ENCODE assay signal across 9 mouse cellular contexts in the genomic region with DNA sequence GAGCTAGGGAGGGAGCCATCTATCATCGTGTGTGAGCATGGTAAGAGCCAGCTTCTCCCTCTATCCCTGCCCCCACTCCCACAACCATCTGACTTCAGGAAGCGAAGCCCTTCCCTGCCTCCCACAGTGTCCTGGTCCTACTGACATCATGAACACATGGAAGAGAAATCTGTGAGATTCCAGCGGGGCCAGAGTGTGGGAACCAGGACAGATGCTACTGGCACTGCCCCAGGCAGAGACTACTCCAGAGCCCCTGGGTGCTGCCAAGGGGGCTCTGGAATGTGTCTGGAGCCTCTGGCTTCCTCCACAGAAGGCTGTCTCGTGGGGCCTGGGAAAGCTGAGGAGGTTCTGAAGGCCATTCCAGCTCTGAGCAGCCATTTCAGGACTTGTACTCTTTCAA. TPM values are rescaled to one million over a fixed set of nuclear protein-coding genes. Genes with fewer than 3 reads are reported as not detected.
DNase-seq lines count a peak whose midpoint lies in the region; ATAC-seq and TF ChIP-seq lines count a peak whose summit lies in the region.
"Had no signal": no experiment of that assay in that cellular context is flagged by ENCODE, and none has a peak within 500 bp of the region (broad histone marks: within the 10 kb centered on the region; RNA-seq: fewer than 3 reads in every experiment).

No protein-coding gene starts in this region.

- 0 out of 2 replicates have a peak, but pooled peaks have one; percentile 18 for ATAC-seq in forebrain, postnatal 0 days
- peak; percentile 21; the same call in 1 of the 2 replicates for ATAC-seq in limb, embryonic 15.5 days (ENCODE audit: insufficient number of reproducible peaks, low FRiP score, low TSS enrichment, low read depth)

- 48% methylated on average over 4 of the region's 4 CpGs for whole genome bisulfite sequencing in forebrain, postnatal 0 days
- 56% methylated on average over 4 of the region's 4 CpGs for WGBS in forebrain, embryonic 10.5 days
- 30% methylated on average over 4 of the region's 4 CpGs for WGBS in limb, embryonic 15.5 days

- no peaks in the 10 kb centered on the region for H3K4me1 ChIP-seq in forebrain, postnatal 0 days (ENCODE audit: insufficient read depth)
- peaks cover 21% of the 10 kb centered on the region for H3K4me1 ChIP-seq in forebrain, embryonic 10.5 days
- peaks cover 35% of the 10 kb centered on the region for H3K4me1 ChIP-seq in limb, embryonic 15.5 days

- no peak for TF ChIP-seq CTCF in forebrain, postnatal 0 days (IDR thresholded peaks at IDR 0.05; ENCODE audit: low read depth)

- no peak for DNase-seq in forebrain, postnatal 0 days
- no peak for DNase-seq in forebrain, embryonic 10.5 days (ENCODE audit: extremely low spot score, low spot score)
- DNase-seq in MN1 (ENCODE audit: low spot score): peak; percentile 42
- DNase-seq in heart, adult 18-20 months: peak; percentile 79 to 89
- no peak for DNase-seq in thymus, postnatal 0 days (ENCODE audit: low spot score)
- no peak for DNase-seq in thymus, postnatal 4 days
- DNase-seq in right cerebral cortex, postnatal 14 days: no peak

- H3K9me3 ChIP-seq in forebrain, postnatal 0 days (ENCODE audit: low read length): no peaks in the 10 kb centered on the region
- H3K9me3 ChIP-seq in forebrain, embryonic 10.5 days: no peaks in the 10 kb centered on the region
- no peaks in the 10 kb centered on the region for H3K9me3 ChIP-seq in limb, embryonic 15.5 days

- H3K4me3 ChIP-seq in forebrain, postnatal 0 days (ENCODE audit: low read depth, low read length): no peak overlapping the region
- no peak overlapping the region for H3K4me3 ChIP-seq in forebrain, embryonic 10.5 days
- no peak overlapping the region for H3K4me3 ChIP-seq in limb, embryonic 15.5 days

- H3K36me3 ChIP-seq in forebrain, postnatal 0 days (ENCODE audit: insufficient read depth): no peaks in the 10 kb centered on the region
- H3K36me3 ChIP-seq in forebrain, embryonic 10.5 days (replicated peaks): no peaks in the 10 kb centered on the region
- no peaks in the 10 kb centered on the region for H3K36me3 ChIP-seq in limb, embryonic 15.5 days

- no peak overlapping the region for H3K27ac ChIP-seq in forebrain, postnatal 0 days (ENCODE audit: low read depth, low read length)
- H3K27ac ChIP-seq in forebrain, embryonic 10.5 days: no peak overlapping the region
- peak overlapping the region; percentile 48; the same call in 1 of the 2 replicates for H3K27ac ChIP-seq in limb, embryonic 15.5 days

- no peak overlapping the region for H3K4me2 ChIP-seq in forebrain, postnatal 0 days (ENCODE audit: low read depth)
- no peak overlapping the region for H3K4me2 ChIP-seq in limb, embryonic 15.5 days

- 0 out of 2 replicates have a peak, but pooled peaks cover 3% of the 10 kb centered on the region for H3K27me3 ChIP-seq in forebrain, postnatal 0 days (ENCODE audit: insufficient read depth, low read length)
- peaks cover 39% of the 10 kb centered on the region for H3K27me3 ChIP-seq in forebrain, embryonic 10.5 days (ENCODE audit: poor library complexity, severe bottlenecking)
- H3K27me3 ChIP-seq in limb, embryonic 15.5 days: peaks cover 12% of the 10 kb centered on the region; the same call in 1 of the 2 replicates

- H3K9ac ChIP-seq in forebrain, postnatal 0 days: no peak overlapping the region
- H3K9ac ChIP-seq in limb, embryonic 15.5 days: no peak overlapping the region

RNA-seq across cellular contexts. Expression of a gene that starts 5.6 kb away (rescaled TPM):
- 3.6 and 6.3 TPM in 2 replicates for total RNA-seq in forebrain, postnatal 0 days (2014; rRNA removed)
- 4.2 and 4.6 TPM in 2 replicates for polyA plus RNA-seq in forebrain, postnatal 0 days (2015; fragmentation: Nextera tagmentation; extraction: Ambion mirVana)
- polyA plus RNA-seq in forebrain, embryonic 10.5 days (2016; fragmentation: Nextera tagmentation; extraction: Ambion mirVana): 6.6 and 6.7 TPM in 2 replicates
- total RNA-seq in heart, adult 18-20 months (2021): 10 to 100 TPM in 1 of 2 experiments, 1 to 10 TPM in 1; 8.9 to 11.2 TPM
- polyA plus RNA-seq in limb, embryonic 15.5 days (2015; fragmentation: Nextera tagmentation; extraction: Ambion mirVana): 11.0 and 15.6 TPM in 2 replicates
- polyA plus RNA-seq in thymus, postnatal 0 days (2015; fragmentation: Nextera tagmentation; extraction: Ambion mirVana): 2.3 and 3.7 TPM in 2 replicates

RNA-seq across cellular contexts. Expression of a gene that starts 26.4 kb away (rescaled TPM):
- total RNA-seq in forebrain, postnatal 0 days (2014; rRNA removed): 2.4 and 3.4 TPM in 2 replicates
- 0.26 and 0.33 TPM in 2 replicates for polyA plus RNA-seq in forebrain, postnatal 0 days (2015; fragmentation: Nextera tagmentation; extraction: Ambion mirVana)
- not detected in 2 replicates for polyA plus RNA-seq in forebrain, embryonic 10.5 days (2016; fragmentation: Nextera tagmentation; extraction: Ambion mirVana)
- 10 to 100 TPM; 50.8 to 64.1 TPM for total RNA-seq in heart, adult 18-20 months (2021)
- polyA plus RNA-seq in limb, embryonic 15.5 days (2015; fragmentation: Nextera tagmentation; extraction: Ambion mirVana): 0.14 TPM in 1 of 2 replicates, not detected in the other
- polyA plus RNA-seq in thymus, postnatal 0 days (2015; fragmentation: Nextera tagmentation; extraction: Ambion mirVana): not detected in 2 replicates
- polyA plus RNA-seq: liver, embryonic 16.5 days had no signal

RNA-seq across cellular contexts. Expression of a gene that starts 34.4 kb away (rescaled TPM):
- total RNA-seq in forebrain, postnatal 0 days (2014; rRNA removed): 83.7 and 92.6 TPM in 2 replicates
- 24.8 and 28.2 TPM in 2 replicates for polyA plus RNA-seq in forebrain, postnatal 0 days (2015; fragmentation: Nextera tagmentation; extraction: Ambion mirVana)
- polyA plus RNA-seq in forebrain, embryonic 10.5 days (2016; fragmentation: Nextera tagmentation; extraction: Ambion mirVana): 55.4 and 57.9 TPM in 2 replicates
- 100 to 1,000 TPM; 336 to 356 TPM for total RNA-seq in heart, adult 18-20 months (2021)
- polyA plus RNA-seq in limb, embryonic 15.5 days (2015; fragmentation: Nextera tagmentation; extraction: Ambion mirVana): 40.1 and 42.6 TPM in 2 replicates
- polyA plus RNA-seq in thymus, postnatal 0 days (2015; fragmentation: Nextera tagmentation; extraction: Ambion mirVana): 26.1 and 26.4 TPM in 2 replicates

RNA-seq across cellular contexts. Expression of a gene that starts 44.7 kb away (rescaled TPM):
- total RNA-seq in forebrain, postnatal 0 days (2014; rRNA removed): 57.1 and 58.5 TPM in 2 replicates
- 45.5 and 78.1 TPM in 2 replicates for polyA plus RNA-seq in forebrain, postnatal 0 days (2015; fragmentation: Nextera tagmentation; extraction: Ambion mirVana)
- polyA plus RNA-seq in forebrain, embryonic 10.5 days (2016; fragmentation: Nextera tagmentation; extraction: Ambion mirVana): 0.30 and 0.73 TPM in 2 replicates
- total RNA-seq in heart, adult 18-20 months (2021): under 1 TPM; 0.05 to 0.50 TPM
- 0.46 and 0.50 TPM in 2 replicates for polyA plus RNA-seq in limb, embryonic 15.5 days (2015; fragmentation: Nextera tagmentation; extraction: Ambion mirVana)
- 0.30 and 0.41 TPM in 2 replicates for polyA plus RNA-seq in thymus, postnatal 0 days (2015; fragmentation: Nextera tagmentation; extraction: Ambion mirVana)
- polyA plus RNA-seq: liver, embryonic 16.5 days had no signal

Comparison
In these comparisons a context has a peak if more than half of its experiments do, and no peak if none do; other contexts are left out.
1. DNase-seq: peak in MN1 (single experiment) and heart, adult 18-20 months (2 of 2); none in forebrain, postnatal 0 days (single experiment), forebrain, embryonic 10.5 days (single experiment), thymus, postnatal 0 days (single experiment), thymus, postnatal 4 days (single experiment) and right cerebral cortex, postnatal 14 days (single experiment).